Mouse (Mus musculus): Measurements from ENCODE around the gene Guca2b. TPM values are rescaled to one million over a fixed set of nuclear protein-coding genes. Genes with fewer than 3 reads are reported as not detected.

The Guca2b gene
- total RNA-seq, 2 experiments from 2014 or later: not detected

Other genes starting within 250 kb of the Guca2b start
- gene Ccdc30, start 243.4 kb downstream of the Guca2b start, total RNA-seq (2021): under 1 TPM; 0.44 to 0.61 TPM
- gene Ppcs, start 236.5 kb downstream of the Guca2b start, total RNA-seq (2021): 1 to 10 TPM; 5.7 to 6.0 TPM
- not detected for gene Zmynd12, start 236.1 kb downstream of the Guca2b start, total RNA-seq (2021)
- gene Rimkla, start 166.3 kb downstream of the Guca2b start, total RNA-seq (2021): 1 to 10 TPM in 1 of 2 experiments, under 1 TPM in 1; 0.59 to 1.2 TPM
- 10 to 100 TPM; 45.3 to 52.9 TPM for gene Foxj3, start 122.0 kb downstream of the Guca2b start, total RNA-seq (2021)
- gene Frg2f1, start 119.4 kb downstream of the Guca2b start, total RNA-seq (2021): 10 to 100 TPM in 1 of 2 experiments, 1 to 10 TPM in 1; 9.4 to 10.5 TPM
- gene Guca2a, start 21.2 kb downstream of the Guca2b start, total RNA-seq (2021): not detected
- gene Hivep3, start 74.8 kb upstream of the Guca2b start, total RNA-seq (2021): 1 to 10 TPM; 5.5 to 5.7 TPM